Mouse (Mus musculus) erythroblast, embryonic 14.5 days (primary cell): Measurements from ENCODE around the gene Rora.

ENCODE experiments used
- GATA1 ChIP-seq: IDR thresholded peaks from 2 replicates; pipeline ENCODE4 v1.6.1; 2012; ENCODE audit warnings: low read length, inconsistent platforms, mixed read lengths
- TAL1 ChIP-seq: IDR thresholded peaks from 3 replicates; pipeline ENCODE4 v1.6.1; 2012; ENCODE audit warnings: low read length, inconsistent platforms, mixed read lengths

- TF ChIP-seq TAL1, result no peak
- TF ChIP-seq GATA1, result no peak
These were observed 259.0 kb downstream of the Rora start for GRCm38 (mm10) chr9:68912483-68913151.
